Mouse (Mus musculus) neutrophil, adult 83 days (primary cell): ENCODE results near the gene Bpifb9a. TPM values are rescaled to one million over a fixed set of nuclear protein-coding genes. Genes with fewer than 3 reads are reported as not detected.

Experiments
- total RNA-seq, 2 experiments: library from RNA; stranded (reverse); gene quantifications; one replicate each; pipeline ENCODE4 v1.2.4; 2023

The Bpifb9a gene
- total RNA-seq: not detected

DNA sequence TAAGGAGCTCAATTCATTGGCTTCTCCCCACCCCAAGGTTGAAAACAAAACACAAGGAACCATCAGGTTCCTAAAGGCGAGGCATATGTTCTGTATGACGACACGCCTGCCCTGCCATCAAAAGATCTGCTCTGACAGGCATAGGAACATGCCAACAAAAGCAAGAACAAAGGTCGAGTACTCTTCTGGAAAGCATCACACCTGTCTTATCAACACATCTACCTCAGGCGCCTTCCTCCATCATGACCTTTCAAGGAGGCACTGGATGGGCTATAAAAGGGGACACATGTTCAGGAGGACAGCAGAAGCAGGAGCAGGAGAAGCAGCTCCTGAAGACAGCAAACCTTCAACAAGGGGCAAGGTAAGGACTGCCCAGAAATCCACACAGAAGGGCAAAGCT is at the start of gene Bpifb9a:
Gene Bpifb9a (plus strand): TSS at position 301 of the 400 bp plus-strand sequence.

DNA sequence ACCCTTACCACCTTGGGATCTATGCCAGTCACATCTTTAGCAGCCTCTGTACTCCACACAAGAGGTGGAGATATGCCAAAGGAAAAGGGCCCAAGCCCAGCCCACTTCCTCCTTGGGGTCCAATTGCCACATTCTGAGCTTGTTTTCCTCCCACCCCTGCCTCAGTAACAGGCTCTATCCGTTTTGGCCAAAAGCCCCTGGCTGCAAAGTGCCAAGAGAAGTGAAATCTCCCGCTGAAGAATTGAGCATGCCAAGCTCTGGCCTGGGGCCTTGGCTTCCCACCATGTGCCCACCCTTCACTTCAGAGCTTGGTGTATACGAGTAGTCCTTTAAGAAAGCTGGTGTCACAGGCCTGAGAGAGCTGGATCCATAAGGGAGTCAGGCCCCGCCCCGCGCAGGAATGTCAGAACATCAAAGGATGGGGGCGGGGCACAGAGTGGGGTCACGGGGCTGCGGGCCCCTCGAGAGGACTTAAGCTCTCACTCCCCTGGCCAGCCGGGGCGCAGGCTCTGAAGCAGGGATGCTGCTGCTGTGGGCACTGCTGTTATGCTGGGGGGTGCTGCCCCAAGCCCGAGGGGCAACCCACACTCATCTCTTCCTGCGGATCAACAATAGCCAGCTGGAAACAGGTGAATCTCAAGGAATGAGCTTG is 34.3 kb upstream of the Bpifb9a start, which contains the start of gene Bpifb5:
Gene Bpifb5 (plus strand): TSS at position 478 of the 652 bp plus-strand sequence.

GRCm38 (mm10) chr2:154306927-154307326 is 49.3 kb downstream of the Bpifb9a start, which contains the start of gene Bpifb9b:
Gene Bpifb9b (plus strand): TSS chr2:154307227.

Other genes with a start within 250 kb of the Bpifb9a start
- gene Bpifa2, start 249.6 kb upstream of the Bpifb9a start, total RNA-seq: not detected
- not detected for gene Bpifa3, start 127.5 kb upstream of the Bpifb9a start, total RNA-seq
- not detected for gene Bpifa1, start 115.0 kb upstream of the Bpifb9a start, total RNA-seq
- not detected for gene Bpifa5, start 95.2 kb upstream of the Bpifb9a start, total RNA-seq
- not detected for gene Bpifb1, start 67.0 kb upstream of the Bpifb9a start, total RNA-seq
- not detected for gene Bpifb5, start 34.1 kb upstream of the Bpifb9a start, total RNA-seq
- gene Bpifb9b, start 49.4 kb downstream of the Bpifb9a start, total RNA-seq: not detected
- gene Cdk5rap1, start 115.2 kb downstream of the Bpifb9a start, total RNA-seq: 1 to 10 TPM; 7.5 to 7.9 TPM
- 1 to 10 TPM; 1.4 to 2.0 TPM for gene Snta1, start 150.2 kb downstream of the Bpifb9a start, total RNA-seq
- gene Cbfa2t2, start 178.6 kb downstream of the Bpifb9a start, total RNA-seq: 10 to 100 TPM; 18.3 to 18.5 TPM